Mouse (Mus musculus): ENCODE data around the gene Rnf126.

Rnf126 gene

GRCm38 (mm10) chr10:79766508-79767325 is at the start of gene Rnf126:
Rnf126 (minus strand) TSS chr10:79766952.
- DNase-seq = peak; percentile 99

- no peak for DNase-seq
Measured at GRCm38 (mm10) chr10:79815671-79816494, 49.1 kb upstream of the Rnf126 start.

GRCm38 (mm10) chr10:79814271-79814842 is 47.6 kb upstream of the Rnf126 start:
- no peak for DNase-seq

DNA sequence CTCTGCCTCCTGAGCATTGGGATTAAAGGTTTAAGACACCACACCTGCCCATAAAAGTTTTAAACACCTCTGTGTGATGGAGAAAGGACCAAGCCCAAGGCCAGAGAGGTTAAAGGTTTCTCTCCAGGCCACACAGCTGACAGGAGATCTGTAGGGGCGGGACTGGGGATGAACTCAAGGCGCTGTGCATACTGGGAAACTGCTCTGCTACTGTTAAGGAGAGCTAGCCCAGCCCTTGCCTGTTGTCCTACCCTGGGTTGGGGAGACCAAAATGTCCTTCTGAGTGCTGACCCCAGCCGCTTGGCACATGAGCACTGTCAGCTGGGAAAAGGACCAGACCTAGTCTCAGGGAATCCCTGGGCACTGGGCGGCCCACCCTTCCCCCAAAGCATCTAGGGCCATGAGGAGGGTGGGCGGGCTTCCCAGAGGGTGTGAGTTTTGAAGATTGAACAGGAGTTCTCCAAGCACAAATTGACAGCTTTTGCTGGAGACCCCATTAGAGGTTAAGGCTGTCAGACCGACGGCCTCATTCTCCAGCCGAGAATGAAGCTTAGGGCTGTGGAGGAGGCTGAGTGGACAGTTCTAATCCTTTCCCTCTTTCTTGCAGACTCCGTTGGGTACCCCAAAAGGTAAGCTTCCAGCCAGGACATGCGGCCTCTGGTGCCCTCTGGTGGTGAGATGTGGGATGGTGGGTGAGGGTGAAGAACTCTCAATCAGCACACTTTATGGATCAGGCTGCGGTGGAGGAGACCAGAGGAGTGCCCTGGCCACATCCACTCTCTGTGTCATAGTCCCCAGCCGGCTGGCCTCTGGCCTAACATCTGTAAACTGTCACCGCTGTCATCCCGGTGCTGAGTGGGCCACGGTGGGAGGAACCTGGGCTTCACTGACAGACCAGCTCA is 45.2 kb upstream of the Rnf126 start:
- DNase-seq = peak; percentile 93 to 94

DNA sequence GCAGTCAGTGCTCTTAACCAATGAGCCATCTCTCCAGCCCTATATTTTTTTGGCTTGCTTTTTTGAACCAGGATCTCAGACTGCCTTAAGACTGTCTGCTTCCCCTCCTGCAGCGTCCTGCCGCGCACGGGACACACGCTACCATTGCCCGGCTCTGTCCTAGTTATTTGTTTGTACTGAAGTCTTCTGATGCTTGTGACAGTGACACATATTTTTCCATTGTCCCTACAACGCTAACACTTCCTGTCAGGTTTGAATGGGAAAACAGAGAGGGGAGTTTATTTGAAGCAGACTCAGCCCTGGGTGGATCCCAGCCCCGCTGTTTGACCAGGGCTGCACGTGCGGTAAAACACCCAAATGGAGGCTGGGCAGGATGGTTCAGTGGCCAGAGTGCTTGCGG is 42.0 kb upstream of the Rnf126 start:
- DNase-seq = no peak

DNA sequence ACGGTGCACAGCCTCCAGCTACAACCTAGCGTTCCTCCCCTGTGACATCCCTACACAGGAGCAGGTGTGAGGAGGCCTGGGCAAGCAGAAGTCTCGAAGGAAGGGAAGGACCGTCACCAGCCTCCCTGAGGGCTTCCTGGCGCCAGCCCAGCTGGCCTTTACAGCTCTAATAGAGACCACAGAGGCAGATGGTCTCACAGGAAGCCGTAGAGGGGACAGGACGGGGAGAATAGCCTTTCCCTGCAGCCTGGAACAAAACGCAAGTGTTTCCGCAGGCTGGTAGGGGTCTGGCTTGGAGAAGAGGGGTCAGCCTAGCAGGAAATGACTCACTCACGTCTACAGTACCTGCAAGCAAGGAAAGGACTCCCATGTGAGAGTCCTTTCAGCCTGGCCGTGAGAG is 41.1 kb upstream of the Rnf126 start:
- no peak for DNase-seq

- DNase-seq = no peak
Measured at GRCm38 (mm10) chr10:79806972-79807371, 40.2 kb upstream of the Rnf126 start.

DNA sequence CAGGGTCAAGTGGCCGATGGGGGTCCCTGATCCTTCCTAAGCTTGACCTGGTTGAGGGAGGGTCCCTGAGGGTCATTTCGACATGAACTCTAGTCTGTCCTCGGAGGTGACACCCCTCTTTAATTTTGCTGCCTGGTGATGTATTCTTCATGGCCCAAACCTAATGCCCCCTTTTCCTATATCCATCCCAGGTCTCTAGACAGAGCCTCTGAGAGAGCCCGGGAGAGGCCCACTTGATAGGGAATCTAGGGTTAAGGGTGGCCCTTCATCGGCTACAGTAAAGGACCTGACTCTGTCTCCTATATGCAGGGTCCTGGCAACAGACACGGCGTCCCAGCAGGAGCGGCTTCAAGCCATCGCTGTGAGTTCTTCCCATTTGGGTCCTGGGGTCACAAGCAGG is 39.6 kb upstream of the Rnf126 start:
- DNase-seq = no peak

- no peak for DNase-seq
Measured at GRCm38 (mm10) chr10:79805636-79806035, 38.9 kb upstream of the Rnf126 start.

GRCm38 (mm10) chr10:79803716-79804323 is 37.1 kb upstream of the Rnf126 start:
- no peak for DNase-seq

GRCm38 (mm10) chr10:79802331-79802971 is 35.7 kb upstream of the Rnf126 start:
- DNase-seq = no peak

- no peak for DNase-seq
Measured at GRCm38 (mm10) chr10:79801837-79802236, 35.1 kb upstream of the Rnf126 start.

- DNase-seq = no peak
Measured at GRCm38 (mm10) chr10:79800508-79800907, 33.8 kb upstream of the Rnf126 start.

DNA sequence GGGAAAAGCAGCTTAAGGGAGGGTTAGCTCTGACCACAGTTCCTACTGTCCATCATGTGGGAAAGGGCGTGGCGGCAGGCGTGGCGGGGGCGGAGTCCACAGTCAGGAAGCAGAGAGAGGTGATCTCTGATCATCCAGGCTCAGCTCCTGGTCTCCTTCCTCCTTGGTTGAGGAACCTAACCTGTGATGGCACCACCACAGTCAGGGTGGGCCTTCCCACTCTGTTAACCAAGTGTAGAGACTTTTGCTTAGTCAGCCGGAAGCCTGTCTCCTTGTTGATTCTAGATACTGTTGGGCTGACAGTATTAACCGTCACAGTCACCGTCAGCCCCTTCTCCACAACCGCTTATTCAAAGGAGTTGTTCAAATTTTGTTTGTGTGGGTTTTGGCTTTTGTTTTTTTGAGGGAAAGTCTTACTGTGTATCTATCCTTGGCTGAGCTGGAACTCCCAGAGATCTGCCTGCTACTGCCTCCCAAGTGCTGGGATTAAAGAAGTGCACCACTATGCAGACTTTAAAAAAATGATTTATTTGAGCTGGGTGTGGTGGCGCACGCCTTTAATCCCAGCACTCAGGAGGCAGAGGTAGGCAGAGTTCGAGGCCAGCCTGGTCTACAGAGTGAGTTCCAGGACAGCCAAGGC is 31.7 kb upstream of the Rnf126 start:
- peak; percentile 53 to 55 for DNase-seq

GRCm38 (mm10) chr10:79797326-79797725 is 30.6 kb upstream of the Rnf126 start:
- DNase-seq = no peak

- DNase-seq = no peak
Measured at GRCm38 (mm10) chr10:79795905-79796304, 29.2 kb upstream of the Rnf126 start.

DNA sequence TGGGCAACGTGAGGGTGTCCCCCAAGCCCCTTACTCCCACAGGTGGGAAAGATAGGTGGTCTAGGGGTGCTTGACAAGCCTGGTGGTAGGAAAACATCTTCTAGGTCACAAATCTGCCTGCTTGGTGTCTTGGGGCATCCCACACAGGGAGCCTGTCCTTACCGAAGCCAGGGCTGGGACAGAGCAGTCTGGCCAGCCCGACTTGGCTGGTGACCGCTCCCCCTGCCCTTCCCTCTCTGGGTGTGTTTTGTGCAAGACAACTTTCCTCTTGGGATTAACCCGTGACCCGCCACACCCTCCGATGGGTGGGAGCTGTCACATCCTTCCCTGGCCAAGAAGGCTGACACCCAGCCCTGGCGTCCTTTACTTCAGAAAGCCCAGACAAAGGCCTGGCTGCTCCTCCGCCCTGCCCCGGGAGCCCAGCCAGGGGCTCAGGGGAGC is 27.8 kb upstream of the Rnf126 start:
- DNase-seq = no peak

DNA sequence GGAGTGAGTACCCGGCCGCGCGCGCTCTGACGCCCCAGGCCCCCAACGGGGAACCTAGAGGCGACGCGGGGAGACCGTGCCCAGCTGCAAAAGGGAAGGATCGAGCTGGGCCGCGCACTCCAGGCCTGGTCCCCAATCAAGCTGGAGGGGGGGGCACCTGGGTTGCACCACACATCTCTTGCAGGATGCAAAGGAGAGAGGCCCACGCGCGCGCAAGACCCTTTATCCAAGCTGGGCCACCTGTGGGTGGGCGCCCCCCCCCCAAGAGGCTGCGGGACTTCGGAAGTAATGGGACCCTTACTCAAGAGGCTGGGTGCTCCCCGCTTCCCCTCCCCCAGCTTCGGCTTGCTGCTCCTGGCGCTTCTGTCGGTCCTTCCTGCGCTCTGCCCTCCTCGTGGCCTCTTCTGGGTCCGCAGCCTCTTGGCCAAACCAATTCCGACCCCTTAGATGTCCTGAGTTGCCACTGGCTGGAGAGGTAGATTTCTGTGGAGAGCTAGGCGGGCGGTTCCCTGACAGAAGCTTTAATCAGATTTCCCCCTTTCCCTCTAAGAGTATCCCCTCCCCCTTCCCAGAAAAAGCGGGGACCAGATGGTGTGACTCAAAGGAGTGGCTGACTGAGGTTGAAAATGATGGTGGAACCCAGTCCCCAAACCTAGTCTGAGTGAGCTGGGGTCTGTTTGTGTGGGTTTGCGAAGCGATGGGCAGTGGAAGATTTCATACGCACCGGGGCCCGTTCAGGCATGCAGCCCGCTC is 27.2 kb upstream of the Rnf126 start:
- DNase-seq = no peak

- DNase-seq = peak; percentile 82 to 87
Measured at GRCm38 (mm10) chr10:79793051-79793737, 26.4 kb upstream of the Rnf126 start, which contains the start of gene Palm. Palm (plus strand) TSS chr10:79793572.
